Mouse (Mus musculus): ENCODE measurements around the gene Atp6v0d1. TPM values are rescaled to one million over a fixed set of nuclear protein-coding genes. Genes with fewer than 3 reads are reported as not detected.

The Atp6v0d1 gene
- total RNA-seq, 2 experiments from 2014 or later = 298 to 305 TPM

DNA sequence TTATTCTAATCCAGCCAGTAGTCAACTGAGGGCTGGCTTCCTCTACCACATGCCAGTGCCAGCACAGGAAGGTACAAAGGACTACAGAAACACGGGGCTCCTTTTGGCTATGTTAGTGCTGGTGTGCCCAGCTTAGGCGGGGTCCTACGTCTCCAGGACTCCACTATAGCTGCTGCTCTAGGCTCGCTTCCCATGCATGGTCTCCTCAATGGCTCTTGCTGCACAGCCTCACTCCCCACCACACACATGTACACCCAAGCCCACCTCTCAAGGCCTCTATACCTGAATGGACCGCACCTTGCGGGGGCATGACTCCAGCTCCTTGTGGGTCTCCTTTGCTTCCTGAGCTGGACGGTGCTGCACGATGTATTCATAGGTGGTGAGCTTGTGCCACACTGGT lies 90.1 kb downstream of the Atp6v0d1 start:
- DNase-seq (ENCODE audit: low spot score in 2 of 2) = no peak

DNA sequence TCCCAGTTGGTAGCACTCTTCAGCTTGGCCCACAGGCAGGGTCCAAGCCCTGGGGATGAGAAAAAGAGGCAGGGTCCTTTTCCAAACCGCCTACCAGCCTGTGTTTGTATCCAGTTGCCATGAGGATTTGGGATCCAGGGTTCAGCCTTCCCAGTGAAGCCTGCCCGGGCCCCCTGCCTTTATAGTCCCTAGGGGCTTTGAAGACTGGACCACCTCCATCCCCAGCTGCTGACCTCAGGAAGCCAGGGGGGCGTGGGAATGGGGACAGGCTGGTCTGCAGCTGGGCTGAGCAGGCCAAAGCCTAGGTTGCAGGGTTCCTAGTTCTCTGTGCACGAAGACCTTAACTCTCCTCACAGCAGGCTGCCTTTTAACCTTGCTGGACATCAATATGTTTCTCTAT lies 90.6 kb downstream of the Atp6v0d1 start:
- DNase-seq (ENCODE audit: low spot score in 2 of 2) = no peak

DNA sequence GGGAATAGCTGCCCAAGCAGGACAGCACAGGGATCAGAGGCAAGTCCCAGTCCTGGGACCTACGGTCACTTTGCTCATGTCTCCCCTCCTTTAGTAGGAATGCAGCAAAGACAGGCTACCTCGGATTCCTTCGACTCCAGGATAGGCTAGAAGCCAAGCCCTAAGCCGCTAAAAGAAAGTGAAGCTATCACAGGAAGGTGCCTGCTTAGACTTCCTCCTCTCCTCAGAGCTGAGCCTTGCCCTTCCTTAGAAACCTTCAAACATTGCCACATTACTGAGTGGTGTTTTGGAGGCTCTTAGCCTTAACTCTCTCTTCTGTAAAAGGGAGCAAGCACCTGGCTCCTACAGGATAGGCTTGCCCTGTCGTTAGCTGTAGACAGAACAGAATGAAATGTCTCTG lies 91.2 kb downstream of the Atp6v0d1 start:
- DNase-seq (ENCODE audit: low spot score in 2 of 2) = no peak

Small RNA genes lying within 50 kb of the gene (microRNA-seq; reads per million reads assigned to microRNA genes)
- 0.98 to 1.1 reads per million in 2 experiments for gene Mir1966

Other genes with a start within 250 kb of the Atp6v0d1 start
- gene Lrrc29, start 239.8 kb downstream of the Atp6v0d1 start, total RNA-seq (2021) = 1 to 10 TPM; 4.9 to 6.7 TPM
- gene Tmem208, start 239.7 kb downstream of the Atp6v0d1 start, total RNA-seq (2021) = 10 to 100 TPM; 43.4 to 46.6 TPM
- gene Fhod1, start 218.1 kb downstream of the Atp6v0d1 start, total RNA-seq (2021) = 1 to 10 TPM; 3.3 to 3.6 TPM
- gene Slc9a5, start 217.2 kb downstream of the Atp6v0d1 start, total RNA-seq (2021) = 10 to 100 TPM; 11.6 to 13.6 TPM
- 1 to 10 TPM; 1.8 to 1.9 TPM for gene Plekhg4, start 192.8 kb downstream of the Atp6v0d1 start, total RNA-seq (2021)
- gene Kctd19, start 152.5 kb downstream of the Atp6v0d1 start, total RNA-seq (2021) = not detected
- gene Lrrc36, start 152.5 kb downstream of the Atp6v0d1 start, total RNA-seq (2021) = 1 to 10 TPM in 1 of 2 experiments, under 1 TPM in 1; 0.98 to 1.4 TPM
- 10 to 100 TPM; 34.5 to 40.0 TPM for gene Tppp3, start 94.5 kb downstream of the Atp6v0d1 start, total RNA-seq (2021)
- gene Zdhhc1, start 69.1 kb downstream of the Atp6v0d1 start, total RNA-seq (2021) = 10 to 100 TPM; 17.5 to 20.4 TPM
- under 1 TPM in 1 of 2 experiments, not detected in 1; 0.18 TPM for gene Hsd11b2, start 47.3 kb downstream of the Atp6v0d1 start, total RNA-seq (2021)
- gene Ripor1, start 39.2 kb upstream of the Atp6v0d1 start, total RNA-seq (2021) = 10 to 100 TPM; 73.6 to 81.2 TPM
- gene Ctcf, start 70.5 kb upstream of the Atp6v0d1 start, total RNA-seq (2021) = 10 to 100 TPM; 63.6 to 67.7 TPM
- gene Agrp, start 71.3 kb upstream of the Atp6v0d1 start, total RNA-seq (2021) = not detected
- 10 to 100 TPM; 48.6 to 52.4 TPM for gene Carmil2, start 120.2 kb upstream of the Atp6v0d1 start, total RNA-seq (2021)
- gene Acd, start 135.1 kb upstream of the Atp6v0d1 start, total RNA-seq (2021) = 10 to 100 TPM; 45.4 to 49.4 TPM
- gene Pard6a, start 135.1 kb upstream of the Atp6v0d1 start, total RNA-seq (2021) = 10 to 100 TPM; 38.6 to 39.7 TPM
- gene 4933405L10Rik, start 141.6 kb upstream of the Atp6v0d1 start, total RNA-seq (2021) = not detected
- 10 to 100 TPM; 11.3 to 13.2 TPM for gene Enkd1, start 142.2 kb upstream of the Atp6v0d1 start, total RNA-seq (2021)
- 10 to 100 TPM; 25.2 to 30.7 TPM for gene Gfod2, start 192.6 kb upstream of the Atp6v0d1 start, total RNA-seq (2021)